Comparison of ENCODE assay signal across 11 mouse cellular contexts in genomic region chr10:99241284-99241828, GRCm38 (mm10). TPM values are rescaled to one million over a fixed set of nuclear protein-coding genes. Genes with fewer than 3 reads are reported as not detected.
DNase-seq lines count a peak whose midpoint lies in the region; ATAC-seq and TF ChIP-seq lines count a peak whose summit lies in the region.
"Had no signal": no experiment of that assay in that cellular context is flagged by ENCODE, and none has a peak within 500 bp of the region (broad histone marks: within the 10 kb centered on the region; RNA-seq: fewer than 3 reads in every experiment).

No protein-coding gene starts in this region.

- H3K79me2 ChIP-seq in MEL (ENCODE audit: control insufficient read depth, insufficient read depth, low read length, poor library complexity) (no peaks in the 10 kb centered on the region), myocyte (ENCODE audit: control insufficient read depth, insufficient read depth) (no peaks in the 10 kb centered on the region)

- WGBS in embryonic facial prominence, embryonic 12.5 days: 82% methylated on average over 7 of the region's 7 CpGs
- WGBS in hindbrain, embryonic 10.5 days: 88% methylated on average over 7 of the region's 7 CpGs

- H3K9ac ChIP-seq in MEL (ENCODE audit: control insufficient read depth, low read depth, low read length, poor library complexity, severe bottlenecking): 0 out of 2 replicates have a peak overlapping the region, but pooled peaks have one; percentile 38
- no peak overlapping the region for H3K9ac ChIP-seq in embryonic facial prominence, embryonic 12.5 days
- H3K9ac ChIP-seq: hindbrain, embryonic 12.5 days had no signal

- ATAC-seq in embryonic facial prominence, embryonic 12.5 days (ENCODE audit: insufficient number of reproducible peaks, insufficient read depth, low FRiP score, low TSS enrichment): no peak

- no peaks in the 10 kb centered on the region for H3K27me3 ChIP-seq in MEL (ENCODE audit: control insufficient read depth in 1 of 2, insufficient read depth in 2 of 2, low read length in 2 of 2)
- H3K27me3 ChIP-seq in embryonic facial prominence, embryonic 12.5 days: no peaks in the 10 kb centered on the region
- no peaks in the 10 kb centered on the region for H3K27me3 ChIP-seq in myocyte (ENCODE audit: control insufficient read depth, insufficient read depth, insufficient read length)
- H3K27me3 ChIP-seq in hindbrain, embryonic 10.5 days (ENCODE audit: insufficient read depth, poor library complexity, severe bottlenecking): no peaks in the 10 kb centered on the region
- H3K27me3 ChIP-seq: hindbrain, embryonic 12.5 days had no signal

- H3K9me3 ChIP-seq in MEL (replicated peaks; ENCODE audit: insufficient read depth, low read length): no peaks in the 10 kb centered on the region
- no peaks in the 10 kb centered on the region for H3K9me3 ChIP-seq in embryonic facial prominence, embryonic 12.5 days
- H3K9me3 ChIP-seq in hindbrain, embryonic 10.5 days: 0 out of 2 replicates have a peak, but pooled peaks cover 3% of the 10 kb centered on the region

- TF ChIP-seq RAD21 in MEL (IDR thresholded peaks at IDR 0.05; ENCODE audit: low read depth, low read length): no peak

- no peak for TF ChIP-seq CTCF in layer of hippocampus, adult 2 months (conservative IDR thresholded peaks at IDR 0.05)
- TF ChIP-seq CTCF in MEL (IDR thresholded peaks at IDR 0.05 in 2 of 3, conservative IDR thresholded peaks at IDR 0.05 in 1 of 3; ENCODE audit: control insufficient read depth in 1 of 3, insufficient read depth in 1 of 3, low read depth in 2 of 3, low read length in 3 of 3, poor library complexity in 1 of 3, severe bottlenecking in 1 of 3): no peak

- H3K4me2 ChIP-seq in embryonic facial prominence, embryonic 12.5 days (replicated peaks): no peak overlapping the region
- H3K4me2 ChIP-seq in myocyte (ENCODE audit: low read depth): peak overlapping the region; percentile 92
- H3K4me2 ChIP-seq: hindbrain, embryonic 12.5 days had no signal

- 0 out of 2 replicates have a peak overlapping the region, but pooled peaks have one; percentile 51 for H3K27ac ChIP-seq in layer of hippocampus, adult 2 months
- H3K27ac ChIP-seq in MEL (ENCODE audit: control insufficient read depth, low read depth, low read length): peak overlapping the region; percentile 75
- H3K27ac ChIP-seq in embryonic facial prominence, embryonic 12.5 days: 0 out of 2 replicates have a peak overlapping the region, but pooled peaks have one; percentile 12
- no peak overlapping the region for H3K27ac ChIP-seq in hindbrain, embryonic 10.5 days
- H3K27ac ChIP-seq: hindbrain, embryonic 12.5 days had no signal

- no peak overlapping the region for H3K4me3 ChIP-seq in layer of hippocampus, adult 2 months
- H3K4me3 ChIP-seq in MEL (ENCODE audit: control insufficient read depth in 1 of 2, insufficient read depth in 1 of 2, low read depth in 2 of 2, low read length in 2 of 2) (peak overlapping the region in 1 of 2 experiments; percentile 16; a peak in 1 of 4 replicates), myocyte (peak overlapping the region; percentile 11)
- no peak overlapping the region for H3K4me3 ChIP-seq in embryonic facial prominence, embryonic 12.5 days
- no peak overlapping the region for H3K4me3 ChIP-seq in hindbrain, embryonic 10.5 days
- H3K4me3 ChIP-seq: hindbrain, embryonic 12.5 days had no signal

- no peak for DNase-seq in layer of hippocampus, adult 2 months (ENCODE audit: low spot score in 2 of 2)
- DNase-seq in layer of hippocampus, adult 8-10 months (ENCODE audit: low spot score in 2 of 2): no peak
- DNase-seq in MEL (ENCODE audit: low read depth, low spot score): no peak
- no peak for DNase-seq in hindbrain, embryonic 10.5 days (ENCODE audit: low spot score)
- DNase-seq in urinary bladder, postnatal 36 days (ENCODE audit: low spot score in 2 of 2): no peak
- DNase-seq in layer of hippocampus, adult 9-10 months (ENCODE audit: low spot score): no peak
- DNase-seq: gastrocnemius, postnatal 25 days; lung, adult 18-20 months had no signal

- TF ChIP-seq POLR2A in MEL (IDR thresholded peaks at IDR 0.05; ENCODE audit: control insufficient read depth in 1 of 2, insufficient read depth in 1 of 2, low read depth in 1 of 2, low read length in 2 of 2, poor library complexity in 1 of 2) (no peak), myocyte (IDR thresholded peaks at IDR 0.05; ENCODE audit: insufficient read length, low read depth) (no peak)

- peaks cover 0 to 12% of the 10 kb centered on the region in 2 experiments; a peak in 2 of 4 replicates for H3K36me3 ChIP-seq in MEL (ENCODE audit: control insufficient read depth in 1 of 2, insufficient read depth in 2 of 2, low read length in 2 of 2)
- H3K36me3 ChIP-seq in embryonic facial prominence, embryonic 12.5 days: no peaks in the 10 kb centered on the region
- H3K36me3 ChIP-seq in myocyte (ENCODE audit: control insufficient read depth, insufficient read depth): no peaks in the 10 kb centered on the region
- no peaks in the 10 kb centered on the region for H3K36me3 ChIP-seq in hindbrain, embryonic 10.5 days
- H3K36me3 ChIP-seq: hindbrain, embryonic 12.5 days had no signal

- no peak overlapping the region for H3ac ChIP-seq in myocyte (ENCODE audit: control insufficient read depth, insufficient read length)

- H3K4me1 ChIP-seq in MEL (ENCODE audit: control insufficient read depth in 1 of 2, insufficient read depth in 2 of 2, low read length in 2 of 2): peaks cover 0 to 18% of the 10 kb centered on the region in 2 experiments; a peak in 2 of 4 replicates
- H3K4me1 ChIP-seq in embryonic facial prominence, embryonic 12.5 days: peaks cover 20% of the 10 kb centered on the region
- H3K4me1 ChIP-seq in hindbrain, embryonic 10.5 days (replicated peaks): peaks cover 11% of the 10 kb centered on the region

- TF ChIP-seq EP300 in MEL (IDR thresholded peaks at IDR 0.05; ENCODE audit: low read depth in 1 of 2, low read length in 2 of 2): no peak

TF ChIP-seq in MEL, 35 proteins besides CTCF, POLR2A, EP300 and RAD21:
- TF ChIP-seq MXI1 (IDR thresholded peaks at IDR 0.05; ENCODE audit: low read depth, low read length): no peak
- TF ChIP-seq JUND (IDR thresholded peaks at IDR 0.05; ENCODE audit: low read depth, low read length): peak; percentile 83; the same call in 1 of the 2 replicates

TF ChIP-seq in myocyte, 11 proteins besides CTCF, POLR2A, EP300 and RAD21:
- TF ChIP-seq SRF (IDR thresholded peaks at IDR 0.05; ENCODE audit: control insufficient read depth, insufficient read length, low read depth) (no peak), TCF3 (IDR thresholded peaks at IDR 0.05; ENCODE audit: insufficient read length, low read depth) (no peak), MYOG (IDR thresholded peaks at IDR 0.05; ENCODE audit: control insufficient read depth in 1 of 3, insufficient read depth in 1 of 3, insufficient read length in 2 of 3, low read depth in 2 of 3) (no peak), CEBPB (IDR thresholded peaks at IDR 0.05; ENCODE audit: insufficient read depth, poor library complexity, severe bottlenecking) (no peak), TCF12 (IDR thresholded peaks at IDR 0.05; ENCODE audit: insufficient read depth, poor library complexity, severe bottlenecking) (no peak), REST (IDR thresholded peaks at IDR 0.05; ENCODE audit: insufficient read depth, insufficient read length) (no peak), E2F4 (IDR thresholded peaks at IDR 0.05; ENCODE audit: insufficient read depth) (no peak), POLR2AphosphoS2 (IDR thresholded peaks at IDR 0.05; ENCODE audit: insufficient read length, low read depth) (no peak), USF1 (IDR thresholded peaks at IDR 0.05; ENCODE audit: low read depth) (no peak)

RNA-seq across cellular contexts. Expression of gene Dusp6, which starts 21.7 kb away (rescaled TPM):
- 10 to 100 TPM; 64.9 to 66.7 TPM for total RNA-seq in layer of hippocampus, adult 2 months (2021)
- 10 to 100 TPM; 61.1 to 93.4 (median 75.2) TPM for total RNA-seq in layer of hippocampus, adult 8-10 months (2022)
- 8.2 and 12.6 TPM in 2 replicates for total RNA-seq in MEL (2012; rRNA removed)
- polyA plus RNA-seq in MEL (2012; ENCODE audit: insufficient read depth in 1 of 2, insufficient read length in 2 of 2, low read depth in 1 of 2, low replicate concordance in 2 of 2, missing spikeins in 1 of 2) (10 to 100 TPM in 1 of 2 experiments, not detected in 1; 11.9 TPM), myocyte (2012; fragmentation: generic; extraction: Trizol) (21.6 TPM)
- polyA plus RNA-seq in embryonic facial prominence, embryonic 12.5 days (2016; fragmentation: Nextera tagmentation; extraction: Ambion mirVana): 90.6 and 90.7 TPM in 2 replicates
- 38.2 and 63.0 TPM in 2 replicates for polyA plus RNA-seq in hindbrain, embryonic 10.5 days (2016; fragmentation: Nextera tagmentation; extraction: Ambion mirVana)
